Mouse (Mus musculus) embryo, embryonic 10.5 days (tissue): Measurements from ENCODE around the gene Tfdp2.
"Not testable (repeated sequence)": the region's sequence is repeated elsewhere in the genome, so short reads cannot be mapped to it uniquely, and the experiment has no call there.

ENCODE experiments used
- DNase-seq: peaks from one replicate; pipeline ENCODE4 v3.0.0-alpha.2; 2015; ENCODE audit warnings: low spot score

Gene Tfdp2

GRCm38 (mm10) chr9:96195885-96196622 lies at the start of gene Tfdp2:
TSS of gene Tfdp2 (plus strand) at chr9:96196275.
- DNase-seq: peak; percentile 97

- DNase-seq: no peak
Measured at GRCm38 (mm10) chr9:96152801-96153200, 43.3 kb upstream of the Tfdp2 start.

GRCm38 (mm10) chr9:96158431-96158830 lies 37.6 kb upstream of the Tfdp2 start:
- no peak for DNase-seq

GRCm38 (mm10) chr9:96159047-96159446 lies 37.0 kb upstream of the Tfdp2 start:
- DNase-seq: no peak

GRCm38 (mm10) chr9:96160767-96161166 lies 35.3 kb upstream of the Tfdp2 start:
- peak; percentile 17 for DNase-seq

- DNase-seq: no peak
Measured at GRCm38 (mm10) chr9:96162421-96162820, 33.7 kb upstream of the Tfdp2 start.

- no peak for DNase-seq
Measured at GRCm38 (mm10) chr9:96163443-96163842, 32.6 kb upstream of the Tfdp2 start.

- not testable (repeated sequence) for DNase-seq
Measured at GRCm38 (mm10) chr9:96163983-96164382, 32.1 kb upstream of the Tfdp2 start.

GRCm38 (mm10) chr9:96167168-96167585 lies 28.9 kb upstream of the Tfdp2 start:
- peak; percentile 91 for DNase-seq

- DNase-seq: no peak
Measured at GRCm38 (mm10) chr9:96170600-96170999, 25.5 kb upstream of the Tfdp2 start.

- DNase-seq: no peak
Measured at GRCm38 (mm10) chr9:96184909-96185308, 11.2 kb upstream of the Tfdp2 start.

- no peak for DNase-seq
Measured at GRCm38 (mm10) chr9:96186701-96187100, 9.4 kb upstream of the Tfdp2 start.

- DNase-seq: peak; percentile 67
Measured at GRCm38 (mm10) chr9:96196636-96197181, 634 bp downstream of the Tfdp2 start.

GRCm38 (mm10) chr9:96197806-96198205 lies 1.7 kb downstream of the Tfdp2 start:
- DNase-seq: no peak

GRCm38 (mm10) chr9:96203663-96204062 lies 7.6 kb downstream of the Tfdp2 start:
- no peak for DNase-seq

GRCm38 (mm10) chr9:96207428-96207827 lies 11.4 kb downstream of the Tfdp2 start:
- no peak for DNase-seq

- DNase-seq: no peak
Measured at GRCm38 (mm10) chr9:96213036-96213645, 17.1 kb downstream of the Tfdp2 start.

- no peak for DNase-seq
Measured at GRCm38 (mm10) chr9:96214171-96214570, 18.1 kb downstream of the Tfdp2 start.

- no peak for DNase-seq
Measured at GRCm38 (mm10) chr9:96217299-96217698, 21.2 kb downstream of the Tfdp2 start.

- no peak for DNase-seq
Measured at GRCm38 (mm10) chr9:96217799-96218198, 21.7 kb downstream of the Tfdp2 start.

GRCm38 (mm10) chr9:96219114-96219669 lies 23.1 kb downstream of the Tfdp2 start:
- peak; percentile 64 for DNase-seq

GRCm38 (mm10) chr9:96220419-96220818 lies 24.3 kb downstream of the Tfdp2 start:
- no peak for DNase-seq

GRCm38 (mm10) chr9:96223302-96223701 lies 27.2 kb downstream of the Tfdp2 start:
- DNase-seq: no peak
